Comparison of ENCODE assay signal across 26 mouse cellular contexts in the genomic region with DNA sequence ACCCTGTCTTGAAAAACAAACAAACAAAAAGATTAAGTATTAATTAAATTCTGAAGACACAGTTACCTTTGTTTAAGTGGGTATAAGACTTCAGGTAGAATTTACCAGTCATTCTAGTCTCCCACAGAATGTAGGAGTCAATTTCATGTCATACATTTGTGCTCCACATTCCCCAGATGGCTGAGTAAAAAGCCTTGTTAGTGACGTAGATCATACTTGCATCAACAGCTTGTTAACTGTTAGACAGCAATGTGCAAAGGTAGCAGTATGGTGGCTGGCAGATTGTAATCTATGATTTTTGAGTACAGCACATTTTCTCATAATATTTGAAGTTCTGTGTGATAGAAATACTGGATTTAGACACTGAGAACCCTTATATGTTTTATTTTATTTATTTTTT. TPM values are rescaled to one million over a fixed set of nuclear protein-coding genes. Genes with fewer than 3 reads are reported as not detected.
DNase-seq lines count a peak whose midpoint lies in the region; ATAC-seq lines count a peak whose summit lies in the region.
"Had no signal": no experiment of that assay in that cellular context is flagged by ENCODE, and none has a peak within 500 bp of the region (broad histone marks: within the 10 kb centered on the region; RNA-seq: fewer than 3 reads in every experiment).

No protein-coding gene starts in this region.

- H3K27ac ChIP-seq in forebrain, embryonic 14.5 days (ENCODE audit: low read depth, low read length): no peak overlapping the region
- no peak overlapping the region for H3K27ac ChIP-seq in forebrain, embryonic 16.5 days (ENCODE audit: low read length)
- H3K27ac ChIP-seq: embryonic facial prominence, embryonic 13.5 days; embryonic facial prominence, embryonic 15.5 days; forebrain, embryonic 10.5 days; forebrain, embryonic 12.5 days had no signal

- no peak overlapping the region for H3K9ac ChIP-seq in forebrain, embryonic 14.5 days (ENCODE audit: low read length)
- H3K9ac ChIP-seq in forebrain, embryonic 16.5 days (replicated peaks; ENCODE audit: low read depth, low read length): no peak overlapping the region
- H3K9ac ChIP-seq: embryonic facial prominence, embryonic 13.5 days; embryonic facial prominence, embryonic 15.5 days; forebrain, embryonic 12.5 days had no signal

- H3K4me3 ChIP-seq in forebrain, embryonic 14.5 days (ENCODE audit: low read depth, low read length): no peak overlapping the region
- no peak overlapping the region for H3K4me3 ChIP-seq in forebrain, embryonic 16.5 days (replicated peaks; ENCODE audit: low read length)
- H3K4me3 ChIP-seq: embryonic facial prominence, embryonic 13.5 days; embryonic facial prominence, embryonic 15.5 days; erythroblast, embryonic 14.5 days; forebrain, embryonic 10.5 days; forebrain, embryonic 12.5 days had no signal

- peak; percentile 62 for DNase-seq in forebrain, embryonic 14.5 days (ENCODE audit: low spot score)
- peak; percentile 35 for DNase-seq in heart, adult 11 months
- DNase-seq in heart, adult 8-10 months (ENCODE audit: low spot score): no peak
- DNase-seq in telencephalon, adult 2 months (ENCODE audit: low read depth, low spot score): peak; percentile 2
- DNase-seq in natural killer cell, adult 2 months (ENCODE audit: low spot score in 2 of 2): no peak
- DNase-seq: adrenal gland, adult 8-10 months; adrenal gland, postnatal 14 days; adrenal gland, postnatal 36 days; B cell, adult 2 months; cerebellum, adult 18-20 months; cerebellum, adult 8-10 months; cerebellum, adult 9-11 months; cerebellum, postnatal 14 days; cerebellum, postnatal 36 days; embryo, embryonic 11 days had no signal

- WGBS in forebrain, embryonic 14.5 days: 54% methylated on average over 1 of the region's 1 CpGs
- 52% methylated on average over 1 of the region's 1 CpGs for WGBS in forebrain, embryonic 16.5 days

- no peaks in the 10 kb centered on the region; the same call in 1 of the 2 replicates for H3K9me3 ChIP-seq in forebrain, embryonic 14.5 days (replicated peaks; ENCODE audit: control insufficient read depth, low read length)
- no peaks in the 10 kb centered on the region for H3K9me3 ChIP-seq in forebrain, embryonic 16.5 days (ENCODE audit: control insufficient read depth, low read length)
- H3K9me3 ChIP-seq: embryonic facial prominence, embryonic 13.5 days; embryonic facial prominence, embryonic 15.5 days; G1E had no signal

- H3K4me2 ChIP-seq in forebrain, embryonic 14.5 days (ENCODE audit: low read length): no peak overlapping the region
- H3K4me2 ChIP-seq in forebrain, embryonic 16.5 days (ENCODE audit: low read length): no peak overlapping the region
- H3K4me2 ChIP-seq: embryonic facial prominence, embryonic 13.5 days; embryonic facial prominence, embryonic 15.5 days; forebrain, embryonic 12.5 days had no signal

- no peaks in the 10 kb centered on the region for H3K27me3 ChIP-seq in forebrain, embryonic 14.5 days (replicated peaks; ENCODE audit: control insufficient read depth, insufficient read depth, low read length)
- no peaks in the 10 kb centered on the region for H3K27me3 ChIP-seq in forebrain, embryonic 16.5 days (replicated peaks; ENCODE audit: control insufficient read depth, insufficient read depth, low read length)
- H3K27me3 ChIP-seq: CH12.LX; embryonic facial prominence, embryonic 13.5 days; embryonic facial prominence, embryonic 15.5 days; forebrain, embryonic 12.5 days; Patski had no signal

- peaks cover 35% of the 10 kb centered on the region for H3K36me3 ChIP-seq in forebrain, embryonic 14.5 days (ENCODE audit: control insufficient read depth, insufficient read depth, low read length)
- peaks cover 11% of the 10 kb centered on the region; the same call in 1 of the 2 replicates for H3K36me3 ChIP-seq in forebrain, embryonic 16.5 days (ENCODE audit: control insufficient read depth, insufficient read depth)

- peak; percentile 37; the same call in 1 of the 2 replicates for ATAC-seq in forebrain, embryonic 14.5 days
- no peak for ATAC-seq in forebrain, embryonic 16.5 days
- ATAC-seq: activated CD4-positive, CD25-positive, alpha-beta regulatory T cell, adult 4 months; CD4-positive, CD25-positive, alpha-beta regulatory T cell, adult 4 months; Patski had no signal

- H3K4me1 ChIP-seq in forebrain, embryonic 14.5 days (ENCODE audit: control insufficient read depth, insufficient read depth, low read length): no peaks in the 10 kb centered on the region
- H3K4me1 ChIP-seq in forebrain, embryonic 16.5 days (replicated peaks; ENCODE audit: control insufficient read depth, insufficient read depth, low read length): no peaks in the 10 kb centered on the region
- H3K4me1 ChIP-seq: embryonic facial prominence, embryonic 13.5 days; embryonic facial prominence, embryonic 15.5 days; forebrain, embryonic 10.5 days; forebrain, embryonic 12.5 days had no signal

RNA-seq across cellular contexts. Expression of gene Ipo7, which starts 10.8 kb away (rescaled TPM):
- 15.4 and 18.6 TPM in 2 replicates for polyA plus RNA-seq in forebrain, embryonic 14.5 days (2014; fragmentation: Nextera tagmentation; extraction: Ambion mirVana)
- polyA plus RNA-seq in forebrain, embryonic 16.5 days (2015; fragmentation: Nextera tagmentation; extraction: Ambion mirVana): 57.6 and 67.1 TPM in 2 replicates
- total RNA-seq in heart, adult 8-10 months (2022): 10 to 100 TPM; 88.7 to 97.8 (median 95.2) TPM

RNA-seq across cellular contexts. Expression of gene Zfp143, which starts 32.2 kb away (rescaled TPM):
- polyA plus RNA-seq in forebrain, embryonic 14.5 days (2014; fragmentation: Nextera tagmentation; extraction: Ambion mirVana): 27.1 and 27.3 TPM in 2 replicates
- polyA plus RNA-seq in forebrain, embryonic 16.5 days (2015; fragmentation: Nextera tagmentation; extraction: Ambion mirVana): 23.1 and 24.7 TPM in 2 replicates
- total RNA-seq in heart, adult 8-10 months (2022): 10 to 100 TPM in 1 of 4 experiments, 1 to 10 TPM in 3; 8.0 to 11.8 (median 8.8) TPM

RNA-seq across cellular contexts. Expression of gene Tmem41b, which starts 42.1 kb away (rescaled TPM):
- 71.8 and 81.5 TPM in 2 replicates for polyA plus RNA-seq in forebrain, embryonic 14.5 days (2014; fragmentation: Nextera tagmentation; extraction: Ambion mirVana)
- polyA plus RNA-seq in forebrain, embryonic 16.5 days (2015; fragmentation: Nextera tagmentation; extraction: Ambion mirVana): 68.4 and 70.2 TPM in 2 replicates
- total RNA-seq in heart, adult 8-10 months (2022): 10 to 100 TPM; 41.0 to 55.2 (median 45.0) TPM

Comparison
In these comparisons a context has a peak if more than half of its experiments do, and no peak if none do; other contexts are left out.
1. DNase-seq: peak in forebrain, embryonic 14.5 days (single experiment), heart, adult 11 months (single experiment) and telencephalon, adult 2 months (single experiment); none in heart, adult 8-10 months (single experiment) and natural killer cell, adult 2 months (0 of 2).